Mouse (Mus musculus) kidney, adult 2 months (tissue): Measurements from ENCODE around the gene Ciao2a. TPM values are rescaled to one million over a fixed set of nuclear protein-coding genes. Genes with fewer than 3 reads are reported as not detected.

Experiments
- DNase-seq: peaks from one replicate; pipeline ENCODE4 v3.0.0; 2021
- H3K27ac ChIP-seq: fragments of 200-500 bp; 2 replicates; pipeline ENCODE4 v1.5.1; 2012; ENCODE audit warnings: low read depth, low read length, control low read depth, inconsistent platforms; ENCODE audit not compliant: insufficient read depth
- H3K27me3 ChIP-seq: fragments of 200-500 bp; replicated peaks from 2 replicates; pipeline ENCODE4 v1.6.1; 2012; ENCODE audit warnings: mild to moderate bottlenecking, moderate library complexity, low read length, inconsistent platforms; ENCODE audit not compliant: control insufficient read depth, insufficient read depth
- H3K36me3 ChIP-seq: fragments of 200-500 bp; 2 replicates; pipeline ENCODE4 v1.6.1; 2012; ENCODE audit warnings: mild to moderate bottlenecking, moderate library complexity, low read length, inconsistent platforms; ENCODE audit not compliant: control insufficient read depth, insufficient read depth
- H3K4me1 ChIP-seq: fragments of 200-500 bp; 2 replicates; pipeline ENCODE4 v1.6.1; 2011; ENCODE audit warnings: low read length; ENCODE audit not compliant: control insufficient read depth, insufficient read depth
- H3K4me3 ChIP-seq: fragments of 200-500 bp; 2 replicates; pipeline ENCODE4 v1.5.1; 2011; ENCODE audit warnings: mild to moderate bottlenecking, low read depth, low read length, control low read depth; ENCODE audit not compliant: insufficient read depth
- CTCF ChIP-seq: fragments of 200-500 bp; conservative IDR thresholded peaks from 2 replicates; pipeline ENCODE4 v1.5.1; 2011; ENCODE audit warnings: low read depth, mild to moderate bottlenecking, control low read depth, low read length, moderate library complexity, mixed read lengths; ENCODE audit not compliant: insufficient read depth, insufficient read length
- POLR2A ChIP-seq: fragments of 200-500 bp; IDR thresholded peaks from one replicate; pipeline ENCODE4 v1.6.1; 2011; ENCODE audit warnings: low read depth, low read length, control low read depth
- WGBS: fragments of 180-500 bp; shearing (Covaris S2); methylation state at CpG from one replicate; pipeline ENCODE4 v1.1.7; 2018; 5-methylcytosine and 5-hydroxymethylcytosine counted together
- polyA plus RNA-seq: library from polyadenylated mRNA; depleted of rRNA; stranded (reverse); fragments of >200 nt; gene quantifications from 2 replicates; pipeline ENCODE4 v1.2.3, GENCODE M21; 2012

Gene Ciao2a
- polyA plus RNA-seq, 1 experiment, result 39.9 TPM

- no peak overlapping the region for H3K4me3 ChIP-seq
- WGBS, result 68% methylated on average over 1 of the region's 1 CpGs
- H3K27me3 ChIP-seq, result no peaks in the 10 kb centered on the region
- TF ChIP-seq POLR2A, result no peak
- TF ChIP-seq CTCF, result no peak
- peak overlapping the region; percentile 90 for H3K27ac ChIP-seq
- peaks cover 3% of the 10 kb centered on the region for H3K36me3 ChIP-seq
- DNase-seq, result peak; percentile 82
- H3K4me1 ChIP-seq, result peaks cover 11% of the 10 kb centered on the region
Observed at GRCm38 (mm10) chr9:66109574-66109973, 16.8 kb upstream of the Ciao2a start.

DNA sequence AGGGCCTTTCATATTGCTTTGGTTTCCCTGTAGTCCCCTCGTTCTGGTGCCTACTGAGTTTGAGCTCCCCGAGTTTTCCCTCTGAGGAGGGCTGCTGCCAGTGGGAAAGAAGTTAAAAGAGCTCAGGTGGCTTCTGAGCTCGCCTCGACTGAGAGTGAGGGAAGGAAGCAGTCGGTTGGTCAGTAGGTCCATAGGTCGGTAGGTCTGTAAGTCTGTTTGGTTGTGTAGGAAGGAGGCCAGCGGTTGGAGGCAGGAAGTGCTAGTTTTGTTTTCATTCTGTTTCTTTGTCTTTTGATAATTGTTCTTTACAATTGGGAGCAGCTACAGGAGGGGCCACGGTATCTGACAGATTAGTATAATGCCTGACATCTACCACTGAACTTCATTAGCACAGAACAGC lies 16.3 kb upstream of the Ciao2a start:
- Histone ChIP-seq H3K27me3 (no peaks in the 10 kb centered on the region), H3K4me1 (peaks cover 11% of the 10 kb centered on the region), H3K36me3 (no peaks in the 10 kb centered on the region; the same call in none of the 2 replicates), H3K4me3 (no peak overlapping the region), H3K27ac (peak overlapping the region; percentile 86)
- TF ChIP-seq POLR2A (no peak), CTCF (no peak)
- 37% methylated on average over 8 of the region's 8 CpGs for WGBS
- peak; percentile 44 for DNase-seq

DNA sequence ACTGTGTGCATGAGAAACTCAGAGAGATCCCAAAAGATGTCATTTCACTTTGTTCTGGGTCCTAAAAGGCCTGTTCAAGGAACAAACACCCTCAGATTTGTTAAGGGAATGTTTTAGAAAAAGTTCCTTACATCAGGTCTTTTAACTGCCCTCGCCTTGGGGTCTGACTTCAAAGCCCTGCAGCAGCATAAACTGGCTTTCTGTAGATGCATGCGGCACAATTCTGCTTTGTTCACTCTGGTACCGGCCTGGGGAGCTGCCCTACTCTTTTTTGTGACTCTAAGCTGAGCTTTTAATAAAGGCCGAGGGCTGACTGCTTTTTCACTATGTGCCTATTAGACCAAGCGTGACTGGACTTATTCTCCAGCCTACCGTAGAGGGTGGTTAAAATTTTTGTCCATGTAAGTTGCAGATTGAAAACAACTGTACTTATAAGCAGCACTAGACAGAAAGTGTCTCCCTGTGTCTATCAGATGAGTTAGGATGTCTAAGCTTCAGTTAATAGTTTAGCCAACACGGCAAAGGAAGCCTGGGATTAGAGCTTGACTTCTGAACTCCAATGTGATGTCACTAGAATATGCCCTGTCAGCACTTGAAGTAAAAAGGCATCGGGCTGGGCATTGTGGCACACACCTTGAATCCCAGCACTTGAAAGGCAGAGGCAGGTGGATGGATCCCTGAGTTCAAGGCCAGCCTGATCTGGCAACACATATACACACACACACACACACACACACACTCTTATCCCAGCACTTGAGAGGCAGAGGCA lies 15.6 kb upstream of the Ciao2a start:
- peak overlapping the region; percentile 86 for H3K27ac ChIP-seq
- peak; percentile 87 for DNase-seq
- no peaks in the 10 kb centered on the region; the same call in none of the 2 replicates for H3K36me3 ChIP-seq
- WGBS, result 47% methylated on average over 8 of the region's 8 CpGs
- TF ChIP-seq CTCF, result no peak
- no peak for TF ChIP-seq POLR2A
- peaks cover 11% of the 10 kb centered on the region for H3K4me1 ChIP-seq
- H3K4me3 ChIP-seq, result no peak overlapping the region
- H3K27me3 ChIP-seq, result no peaks in the 10 kb centered on the region

DNA sequence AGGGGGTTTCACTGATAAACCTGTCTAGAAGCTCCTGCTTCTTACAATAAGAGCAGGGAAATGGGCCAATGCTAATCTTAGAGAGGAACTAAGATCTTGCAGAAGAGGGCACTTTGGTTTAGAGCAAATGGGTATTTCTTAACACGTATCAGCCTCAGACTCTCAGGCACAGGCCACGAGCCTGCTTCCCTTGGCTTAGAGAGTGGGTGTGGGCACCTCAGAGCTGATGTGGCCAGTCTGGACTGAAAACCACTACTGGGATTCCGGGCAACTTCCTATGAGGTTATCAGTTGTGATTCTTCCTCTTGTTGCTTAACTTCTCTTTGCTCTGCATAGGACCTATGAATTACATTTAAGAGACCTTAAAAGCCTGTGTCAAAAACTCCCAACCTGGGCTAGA lies 12.1 kb upstream of the Ciao2a start:
- Histone ChIP-seq H3K27me3 (no peaks in the 10 kb centered on the region), H3K27ac (no peak overlapping the region), H3K4me1 (peaks cover 7% of the 10 kb centered on the region), H3K4me3 (no peak overlapping the region), H3K36me3 (no peaks in the 10 kb centered on the region; the same call in 1 of the 2 replicates)
- no peak for DNase-seq
- TF ChIP-seq CTCF (no peak), POLR2A (no peak)
- 89% methylated on average over 3 of the region's 3 CpGs for WGBS

DNA sequence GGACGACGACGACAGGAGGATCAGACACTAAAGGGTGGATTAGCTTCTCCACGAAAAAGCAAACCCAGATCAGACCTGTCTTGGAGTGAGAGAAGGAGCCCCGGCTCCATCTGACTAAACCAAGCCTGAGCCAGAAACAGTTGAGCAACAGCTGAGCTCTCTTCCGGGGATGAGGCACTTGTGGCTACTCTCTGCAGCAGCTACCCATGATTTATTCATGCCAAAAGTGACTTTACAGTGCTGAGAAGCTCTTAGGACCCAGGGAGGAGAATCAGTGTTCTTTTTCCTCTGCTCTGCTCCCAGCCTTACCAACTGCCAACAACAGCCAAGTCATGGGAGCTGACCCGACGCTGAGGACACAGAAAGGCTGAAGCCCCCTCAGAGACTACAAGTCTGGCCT lies 9.5 kb upstream of the Ciao2a start:
- Histone ChIP-seq H3K27ac (peak overlapping the region; percentile 10; the same call in 1 of the 2 replicates), H3K4me1 (no peaks in the 10 kb centered on the region; the same call in 1 of the 2 replicates), H3K4me3 (no peak overlapping the region), H3K36me3 (no peaks in the 10 kb centered on the region; the same call in 1 of the 2 replicates), H3K27me3 (no peaks in the 10 kb centered on the region)
- 30% methylated on average over 8 of the region's 8 CpGs for WGBS
- TF ChIP-seq CTCF (no peak), POLR2A (no peak)
- DNase-seq, result no peak

- H3K36me3 ChIP-seq, result no peaks in the 10 kb centered on the region; the same call in 1 of the 2 replicates
- 87% methylated on average over 2 of the region's 2 CpGs for WGBS
- H3K27ac ChIP-seq, result no peak overlapping the region
- peaks cover 6% of the 10 kb centered on the region; the same call in 1 of the 2 replicates for H3K4me1 ChIP-seq
- no peak overlapping the region for H3K4me3 ChIP-seq
- no peaks in the 10 kb centered on the region; the same call in 1 of the 2 replicates for H3K27me3 ChIP-seq
- DNase-seq, result no peak
- TF ChIP-seq POLR2A, result no peak
- TF ChIP-seq CTCF, result no peak
Observed at GRCm38 (mm10) chr9:66119498-66119897, 6.9 kb upstream of the Ciao2a start.

- no peak overlapping the region for H3K27ac ChIP-seq
- H3K36me3 ChIP-seq, result no peaks in the 10 kb centered on the region; the same call in 1 of the 2 replicates
- WGBS, result 91% methylated on average over 4 of the region's 4 CpGs
- DNase-seq, result no peak
- peaks cover 6% of the 10 kb centered on the region; the same call in 1 of the 2 replicates for H3K4me1 ChIP-seq
- H3K4me3 ChIP-seq, result no peak overlapping the region
- no peaks in the 10 kb centered on the region; the same call in 1 of the 2 replicates for H3K27me3 ChIP-seq
- no peak for TF ChIP-seq CTCF
- no peak for TF ChIP-seq POLR2A
Observed at GRCm38 (mm10) chr9:66120106-66120505, 6.3 kb upstream of the Ciao2a start.
